14 mouse cellular contexts compared by ENCODE assay signal in the genomic region with DNA sequence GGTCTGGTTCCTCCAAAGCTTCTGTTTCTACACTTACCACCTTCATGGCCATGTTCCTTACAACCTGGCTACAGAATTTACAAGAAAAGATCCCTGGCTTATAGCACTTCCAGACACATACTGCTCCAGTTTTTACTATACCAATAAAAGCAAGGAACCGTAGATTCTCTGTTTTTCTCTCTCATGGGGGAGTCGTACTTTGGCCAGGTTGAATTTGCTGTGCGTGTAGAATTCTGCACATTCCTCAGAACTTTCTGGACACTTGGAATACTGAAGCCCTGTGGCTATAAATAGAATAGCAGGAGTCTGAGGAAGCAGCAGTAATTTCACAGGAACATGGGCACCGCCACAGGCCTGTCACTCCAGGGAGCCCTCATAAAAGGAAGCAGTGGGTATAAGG.
DNase-seq lines count a peak whose midpoint lies in the region; ATAC-seq and TF ChIP-seq lines count a peak whose summit lies in the region.
"Had no signal": no experiment of that assay in that cellular context is flagged by ENCODE, and none has a peak within 500 bp of the region (broad histone marks: within the 10 kb centered on the region; RNA-seq: fewer than 3 reads in every experiment).

No protein-coding gene starts in this region.

- H3K27ac ChIP-seq in hindbrain, embryonic 13.5 days, result peak overlapping the region; percentile 48
- H3K27ac ChIP-seq in hindbrain, embryonic 11.5 days (ENCODE audit: low read depth, low read length), result no peak overlapping the region
- peak overlapping the region; percentile 50 for H3K27ac ChIP-seq in intestine, postnatal 0 days (ENCODE audit: low read depth, low read length)
- H3K27ac ChIP-seq in limb, embryonic 14.5 days (replicated peaks; ENCODE audit: low read depth, low read length), result peak overlapping the region; percentile 61
- H3K27ac ChIP-seq in stomach, postnatal 0 days (replicated peaks), result no peak overlapping the region

- H3K4me2 ChIP-seq in hindbrain, embryonic 13.5 days, result no peak overlapping the region
- no peak overlapping the region for H3K4me2 ChIP-seq in hindbrain, embryonic 11.5 days (replicated peaks; ENCODE audit: low read depth, low read length)
- no peak overlapping the region for H3K4me2 ChIP-seq in intestine, postnatal 0 days (replicated peaks; ENCODE audit: low read depth)
- no peak overlapping the region for H3K4me2 ChIP-seq in limb, embryonic 14.5 days (replicated peaks; ENCODE audit: low read depth, low read length, severe bottlenecking)
- no peak overlapping the region for H3K4me2 ChIP-seq in stomach, postnatal 0 days (replicated peaks; ENCODE audit: low read depth)

- no peak for TF ChIP-seq POLR2A in brain, embryonic 14.5 days (IDR thresholded peaks at IDR 0.05; ENCODE audit: borderline replicate concordance, extremely low read depth, insufficient read depth, insufficient read length, poor library complexity, severe bottlenecking)
- no peak for TF ChIP-seq POLR2A in limb, embryonic 14.5 days (IDR thresholded peaks at IDR 0.05; ENCODE audit: borderline replicate concordance, extremely low read depth, insufficient read depth, insufficient read length)

- ATAC-seq in hindbrain, embryonic 13.5 days (ENCODE audit: low FRiP score), result no peak
- ATAC-seq in hindbrain, embryonic 11.5 days (ENCODE audit: low FRiP score), result no peak
- peak; percentile 54; the same call in 1 of the 2 replicates for ATAC-seq in intestine, postnatal 0 days
- peak; percentile 69 for ATAC-seq in limb, embryonic 14.5 days (ENCODE audit: low FRiP score, low read depth)
- no peak for ATAC-seq in stomach, postnatal 0 days (ENCODE audit: low FRiP score, low TSS enrichment)
- ATAC-seq: activated CD4-positive, CD25-positive, alpha-beta regulatory T cell, adult 4 months had no signal

- no peak for TF ChIP-seq EP300 in stomach, postnatal 0 days (optimal IDR thresholded peaks at IDR 0.05)

- H3K9me3 ChIP-seq in hindbrain, embryonic 13.5 days, result no peaks in the 10 kb centered on the region
- no peaks in the 10 kb centered on the region for H3K9me3 ChIP-seq in hindbrain, embryonic 11.5 days (ENCODE audit: control insufficient read depth, low read length)
- H3K9me3 ChIP-seq in intestine, postnatal 0 days (ENCODE audit: control insufficient read depth), result no peaks in the 10 kb centered on the region
- no peaks in the 10 kb centered on the region for H3K9me3 ChIP-seq in limb, embryonic 14.5 days (ENCODE audit: control insufficient read depth, low read length)
- 0 out of 2 replicates have a peak, but pooled peaks cover 2% of the 10 kb centered on the region for H3K9me3 ChIP-seq in stomach, postnatal 0 days (ENCODE audit: control insufficient read depth, low read length)

- no peak for TF ChIP-seq CTCF in brain, embryonic 14.5 days (IDR thresholded peaks at IDR 0.05; ENCODE audit: borderline replicate concordance, extremely low read depth, insufficient read depth, insufficient read length)
- TF ChIP-seq CTCF in intestine, postnatal 0 days (IDR thresholded peaks at IDR 0.05; ENCODE audit: low read depth), result peak; percentile 38
- no peak for TF ChIP-seq CTCF in stomach, postnatal 0 days (IDR thresholded peaks at IDR 0.05; ENCODE audit: low read depth)

- H3K9ac ChIP-seq in hindbrain, embryonic 13.5 days, result no peak overlapping the region
- H3K9ac ChIP-seq in hindbrain, embryonic 11.5 days (ENCODE audit: low read depth, low read length), result no peak overlapping the region
- H3K9ac ChIP-seq in intestine, postnatal 0 days (ENCODE audit: low read depth, low read length), result no peak overlapping the region
- H3K9ac ChIP-seq in limb, embryonic 14.5 days (ENCODE audit: low read depth, low read length, severe bottlenecking), result no peak overlapping the region
- H3K9ac ChIP-seq in stomach, postnatal 0 days (ENCODE audit: low read length), result no peak overlapping the region

- H3K4me3 ChIP-seq in hindbrain, embryonic 13.5 days, result no peak overlapping the region
- H3K4me3 ChIP-seq in hindbrain, embryonic 11.5 days (ENCODE audit: low read depth, low read length), result no peak overlapping the region
- H3K4me3 ChIP-seq in intestine, postnatal 0 days (ENCODE audit: low read depth, low read length), result no peak overlapping the region
- H3K4me3 ChIP-seq in limb, embryonic 14.5 days (replicated peaks; ENCODE audit: low read length), result no peak overlapping the region
- no peak overlapping the region for H3K4me3 ChIP-seq in stomach, postnatal 0 days (ENCODE audit: low read depth, low read length)
- H3K4me3 ChIP-seq: erythroblast, embryonic 14.5 days had no signal

- no peaks in the 10 kb centered on the region for H3K27me3 ChIP-seq in hindbrain, embryonic 13.5 days
- H3K27me3 ChIP-seq in hindbrain, embryonic 11.5 days (ENCODE audit: control insufficient read depth, insufficient read depth, low read length), result no peaks in the 10 kb centered on the region
- no peaks in the 10 kb centered on the region for H3K27me3 ChIP-seq in intestine, postnatal 0 days (replicated peaks; ENCODE audit: control insufficient read depth, insufficient read depth, low read length)
- H3K27me3 ChIP-seq in limb, embryonic 14.5 days (ENCODE audit: control insufficient read depth, insufficient read depth, low read length), result no peaks in the 10 kb centered on the region
- no peaks in the 10 kb centered on the region for H3K27me3 ChIP-seq in stomach, postnatal 0 days (ENCODE audit: control insufficient read depth, insufficient read depth, low read length)
- H3K27me3 ChIP-seq: CH12.LX had no signal

- H3K36me3 ChIP-seq in hindbrain, embryonic 13.5 days, result no peaks in the 10 kb centered on the region
- H3K36me3 ChIP-seq in hindbrain, embryonic 11.5 days (ENCODE audit: control insufficient read depth, insufficient read depth, low read length), result no peaks in the 10 kb centered on the region
- no peaks in the 10 kb centered on the region for H3K36me3 ChIP-seq in intestine, postnatal 0 days (ENCODE audit: control insufficient read depth, insufficient read depth)
- no peaks in the 10 kb centered on the region for H3K36me3 ChIP-seq in limb, embryonic 14.5 days (ENCODE audit: control insufficient read depth, insufficient read depth, low read length)
- no peaks in the 10 kb centered on the region for H3K36me3 ChIP-seq in stomach, postnatal 0 days (ENCODE audit: control insufficient read depth, insufficient read depth, low read length)

- WGBS in hindbrain, embryonic 13.5 days, result 60% methylated on average over 4 of the region's 4 CpGs
- WGBS in hindbrain, embryonic 11.5 days, result 67% methylated on average over 4 of the region's 4 CpGs
- WGBS in intestine, postnatal 0 days, result 31% methylated on average over 4 of the region's 4 CpGs
- WGBS in limb, embryonic 14.5 days, result 11% methylated on average over 4 of the region's 4 CpGs
- 57% methylated on average over 4 of the region's 4 CpGs for WGBS in stomach, postnatal 0 days

- DNase-seq in hindbrain, embryonic 11.5 days (ENCODE audit: low spot score), result no peak
- DNase-seq in brain, embryonic 14.5 days (ENCODE audit: low read depth), result peak; percentile 20
- DNase-seq in limb, embryonic 14.5 days (ENCODE audit: low spot score), result peak; percentile 15
- no peak for DNase-seq in cerebellum, postnatal 10 days
- DNase-seq in urinary bladder, adult 18-20 months (ENCODE audit: low spot score in 2 of 2), result no peak
- no peak for DNase-seq in stomach, postnatal 0 days (ENCODE audit: low spot score)
- DNase-seq: cerebellum, adult 11 months; gastrocnemius, postnatal 25 days; right cerebral cortex, postnatal 25 days had no signal

- peaks cover 8% of the 10 kb centered on the region; the same call in 1 of the 2 replicates for H3K4me1 ChIP-seq in hindbrain, embryonic 13.5 days (replicated peaks)
- no peaks in the 10 kb centered on the region for H3K4me1 ChIP-seq in hindbrain, embryonic 11.5 days (replicated peaks; ENCODE audit: control insufficient read depth, insufficient read depth, low read length)
- no peaks in the 10 kb centered on the region; the same call in 1 of the 2 replicates for H3K4me1 ChIP-seq in intestine, postnatal 0 days (replicated peaks; ENCODE audit: control insufficient read depth, insufficient read depth, low read length)
- H3K4me1 ChIP-seq in limb, embryonic 14.5 days (ENCODE audit: control insufficient read depth, insufficient read depth, low read length), result peaks cover 27% of the 10 kb centered on the region
- H3K4me1 ChIP-seq in stomach, postnatal 0 days (replicated peaks; ENCODE audit: control insufficient read depth, insufficient read depth), result no peaks in the 10 kb centered on the region

Comparison
In these comparisons a context has a peak if more than half of its experiments do, and no peak if none do; other contexts are left out.
1. H3K27ac ChIP-seq: peak in hindbrain, embryonic 13.5 days (single experiment), intestine, postnatal 0 days (single experiment) and limb, embryonic 14.5 days (single experiment); none in hindbrain, embryonic 11.5 days (single experiment) and stomach, postnatal 0 days (single experiment).
2. ATAC-seq: peak in intestine, postnatal 0 days (single experiment) and limb, embryonic 14.5 days (single experiment); none in hindbrain, embryonic 13.5 days (single experiment), hindbrain, embryonic 11.5 days (single experiment) and stomach, postnatal 0 days (single experiment).
3. DNase-seq: peak in brain, embryonic 14.5 days (single experiment) and limb, embryonic 14.5 days (single experiment); none in hindbrain, embryonic 11.5 days (single experiment), cerebellum, postnatal 10 days (0 of 2), urinary bladder, adult 18-20 months (0 of 2) and stomach, postnatal 0 days (single experiment).